Mouse (Mus musculus) neural tube, embryonic 13.5 days (tissue): Measurements from ENCODE around the gene Zfp513. TPM values are rescaled to one million over a fixed set of nuclear protein-coding genes. Genes with fewer than 3 reads are reported as not detected.
A peak's percentile ranks its signal among the peaks of the same experiment; 100 is the strongest.

Experiments
- ATAC-seq: fragments of 200-750 bp; cut with Nextera tagmentation; 2 replicates; pipeline ENCODE4 v1.8.0; 2017; ENCODE audit warnings: low read depth, mild to moderate bottlenecking, moderate TSS enrichment, moderate library complexity
- H3K27ac ChIP-seq: fragments of 300-500 bp; sonication (generic); replicated peaks from 2 replicates; pipeline ENCODE4 v1.5.1; 2015; ENCODE audit warnings: moderate library complexity, mild to moderate bottlenecking, inconsistent platforms
- H3K27me3 ChIP-seq: fragments of 300-500 bp; sonication (generic); 2 replicates; pipeline ENCODE4 v1.6.1; 2015; ENCODE audit warnings: mild to moderate bottlenecking, inconsistent platforms
- H3K36me3 ChIP-seq: fragments of 300-500 bp; sonication (generic); 2 replicates; pipeline ENCODE4 v1.6.1; 2015; ENCODE audit warnings: mild to moderate bottlenecking, inconsistent platforms
- H3K4me1 ChIP-seq: fragments of 300-500 bp; sonication (generic); replicated peaks from 2 replicates; pipeline ENCODE4 v1.6.1; 2015; ENCODE audit warnings: inconsistent platforms
- H3K4me2 ChIP-seq: fragments of 300-500 bp; sonication (generic); 2 replicates; pipeline ENCODE4 v1.6.1; 2015; ENCODE audit warnings: inconsistent platforms, mild to moderate bottlenecking, moderate library complexity
- H3K4me3 ChIP-seq: fragments of 300-500 bp; sonication (generic); 2 replicates; pipeline ENCODE4 v1.5.1; 2015; ENCODE audit warnings: mild to moderate bottlenecking, inconsistent platforms
- H3K9ac ChIP-seq: fragments of 300-500 bp; sonication (generic); 2 replicates; pipeline ENCODE4 v1.6.1; 2015; ENCODE audit warnings: moderate library complexity, mild to moderate bottlenecking, inconsistent platforms
- H3K9me3 ChIP-seq: fragments of 300-500 bp; sonication (generic); 2 replicates; pipeline ENCODE4 v1.6.1; 2016; ENCODE audit warnings: inconsistent platforms
- WGBS: fragments of 180-500 bp; shearing (Covaris S2); methylation state at CpG from one replicate; pipeline ENCODE4 v1.1.7; 2015; 5-methylcytosine and 5-hydroxymethylcytosine counted together
- polyA plus RNA-seq: library from polyadenylated mRNA; unstranded; fragments of >200 nt; fragmentation: Nextera tagmentation; extraction: Ambion mirVana; gene quantifications from 2 replicates; pipeline ENCODE4 v1.2.1, GENCODE M21; 2015

Gene Zfp513
- polyA plus RNA-seq, 1 experiment from 2014 or later = 15.2 TPM

DNA sequence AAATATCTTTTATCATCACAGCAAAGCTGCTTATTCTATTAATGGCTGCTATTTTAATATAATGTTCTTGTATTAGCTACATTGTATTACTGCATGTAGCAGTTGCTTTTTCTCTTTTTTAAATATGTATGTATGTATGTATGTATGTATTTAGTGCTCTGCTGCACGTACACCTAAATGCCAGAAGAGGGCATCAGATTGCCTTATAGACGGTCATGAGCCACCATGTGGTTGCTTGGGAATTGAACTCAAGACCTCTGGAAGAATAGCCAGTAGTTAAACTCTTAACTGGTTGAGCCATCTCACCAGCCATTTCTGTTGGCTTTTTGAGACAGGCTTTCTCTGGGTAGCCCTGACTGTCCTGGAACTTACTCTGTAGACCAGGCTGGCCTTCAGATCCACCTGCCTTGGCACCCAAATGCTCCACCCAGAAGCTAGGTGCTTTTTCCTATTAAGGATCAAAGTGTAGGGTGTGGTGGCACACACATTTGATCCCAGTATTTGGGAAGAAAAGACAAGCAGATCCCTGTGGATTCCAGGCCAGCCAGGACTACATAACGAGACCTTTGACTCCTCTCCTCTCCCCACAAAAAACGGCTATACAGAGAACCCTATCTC is 13.8 kb downstream of the Zfp513 start:
- WGBS = 73% methylated on average over 4 of the region's 4 CpGs
- Histone ChIP-seq H3K4me3 (no peak overlapping the region), H3K4me2 (no peak overlapping the region), H3K4me1 (peaks cover 14% of the 10 kb centered on the region), H3K27me3 (no peaks in the 10 kb centered on the region), H3K27ac (no peak overlapping the region), H3K36me3 (peaks cover 50% of the 10 kb centered on the region), H3K9me3 (no peaks in the 10 kb centered on the region), H3K9ac (no peak overlapping the region)
- no peak for ATAC-seq

DNA sequence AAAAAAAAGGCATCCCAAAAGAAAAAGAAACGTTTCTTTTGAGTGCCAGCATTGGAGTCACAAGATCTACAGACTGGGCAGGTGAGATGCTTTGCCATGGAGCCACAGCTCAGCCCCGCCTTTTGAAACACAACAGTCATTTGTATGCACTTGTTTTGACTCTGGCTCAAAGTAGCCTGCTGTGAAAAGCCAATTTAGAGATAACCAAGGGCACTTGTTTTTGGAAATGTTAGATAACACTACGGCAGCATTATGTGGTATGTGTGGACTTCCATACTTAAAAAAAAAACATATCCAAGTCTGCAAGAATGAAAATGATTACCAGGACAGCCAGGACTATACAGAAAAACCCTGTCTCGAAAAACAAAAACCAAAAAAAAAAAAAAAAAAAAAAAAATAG is 18.4 kb downstream of the Zfp513 start:
- H3K27ac ChIP-seq = no peak overlapping the region
- peaks cover 12% of the 10 kb centered on the region for H3K4me1 ChIP-seq
- H3K4me3 ChIP-seq = no peak overlapping the region
- peaks cover 23% of the 10 kb centered on the region for H3K36me3 ChIP-seq
- no peak for ATAC-seq
- no peaks in the 10 kb centered on the region for H3K27me3 ChIP-seq
- no peak overlapping the region for H3K9ac ChIP-seq
- WGBS = 64% methylated on average over 4 of the region's 4 CpGs
- H3K4me2 ChIP-seq = no peak overlapping the region
- H3K9me3 ChIP-seq = no peaks in the 10 kb centered on the region

DNA sequence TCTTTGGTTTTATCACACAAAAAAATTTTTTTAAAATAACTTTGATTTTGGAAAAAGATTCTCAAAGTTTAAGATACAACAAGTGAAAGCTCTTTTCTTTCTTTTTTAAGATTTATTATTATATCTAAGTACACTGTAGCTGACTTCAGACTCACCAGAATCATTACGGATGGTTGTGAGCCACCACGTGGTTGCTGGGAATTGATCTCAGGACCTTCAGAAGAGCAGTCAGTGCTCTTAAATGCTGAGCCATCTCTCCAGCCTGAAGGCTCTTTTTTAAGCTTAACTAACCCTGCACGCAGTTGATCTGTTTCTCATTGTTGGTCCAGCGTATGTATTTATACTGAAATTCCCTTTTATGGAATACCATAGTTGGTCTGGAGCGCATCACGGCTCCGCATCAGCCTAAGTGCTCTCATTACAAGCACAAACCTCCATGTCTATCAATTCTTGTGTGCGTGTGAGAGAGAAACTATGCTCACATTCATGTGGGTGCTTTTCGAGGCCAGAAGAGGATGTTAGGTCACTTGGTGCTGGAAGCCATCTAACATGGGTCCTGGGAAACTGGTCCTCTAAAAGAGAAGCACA is 20.8 kb downstream of the Zfp513 start:
- no peak overlapping the region for H3K27ac ChIP-seq
- H3K27me3 ChIP-seq = no peaks in the 10 kb centered on the region
- no peak for ATAC-seq
- no peak overlapping the region for H3K9ac ChIP-seq
- 96% methylated on average over 9 of the region's 9 CpGs for WGBS
- peaks cover under 1% of the 10 kb centered on the region; the same call in 1 of the 2 replicates for H3K36me3 ChIP-seq
- H3K4me2 ChIP-seq = peak overlapping the region; percentile 98; the same call in 1 of the 2 replicates
- H3K9me3 ChIP-seq = no peaks in the 10 kb centered on the region
- H3K4me3 ChIP-seq = no peak overlapping the region
- H3K4me1 ChIP-seq = peaks cover 23% of the 10 kb centered on the region

DNA sequence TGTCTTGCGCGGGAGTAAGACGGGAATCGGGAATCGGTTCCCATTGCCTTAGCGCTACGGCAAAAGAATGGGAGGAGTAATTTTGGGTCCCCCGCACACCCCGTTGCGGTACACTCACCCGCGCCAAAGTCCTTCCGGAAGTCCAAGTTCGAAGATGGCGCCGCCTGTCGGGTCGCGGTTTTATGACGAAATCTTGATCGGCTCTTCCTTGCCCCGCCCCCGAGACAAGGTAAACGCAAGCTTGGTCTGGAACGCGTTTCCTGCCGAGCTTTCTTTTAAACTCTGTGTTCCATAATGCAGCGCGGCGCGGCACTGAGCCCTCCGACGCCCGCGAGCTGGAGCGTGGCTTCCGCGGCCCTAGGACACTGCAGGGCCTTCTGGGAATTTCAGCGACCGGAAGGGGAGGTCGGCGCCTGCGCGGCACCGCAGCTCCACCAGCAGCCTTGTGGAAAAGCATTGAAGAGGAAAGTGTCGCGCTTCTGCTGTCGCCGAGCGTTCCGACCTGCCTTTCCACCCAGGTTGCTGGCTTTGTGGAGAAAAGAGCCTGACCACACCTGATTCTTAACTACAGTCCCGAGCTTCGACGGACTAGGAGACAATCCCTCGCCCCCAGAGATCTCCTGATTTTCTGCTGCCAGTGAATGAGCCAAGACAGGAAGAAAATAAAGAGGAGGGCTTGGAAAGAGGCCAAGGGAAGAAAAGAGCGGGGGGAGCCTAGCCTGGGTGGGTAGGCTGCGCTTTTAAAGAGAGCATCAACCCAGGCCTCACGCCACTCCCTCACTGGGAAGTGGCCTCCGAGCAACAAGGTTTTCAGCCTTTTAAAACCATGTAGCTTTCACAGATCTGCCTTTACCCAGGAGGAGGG is 22.1 kb downstream of the Zfp513 start, which contains the start of the genes Gm29609 and Gtf3c2:
TSS of gene Gm29609 (minus strand) at position 146 of the 865 bp plus-strand sequence.
TSS of gene Gtf3c2 (minus strand) at position 379 of the 865 bp plus-strand sequence.
- Histone ChIP-seq H3K27ac (peak within 1 kb of the TSS; percentile 98), H3K9me3 (no peaks in the 10 kb centered on the region), H3K4me1 (peaks cover 23% of the 10 kb centered on the region), H3K27me3 (no peaks in the 10 kb centered on the region), H3K36me3 (0 out of 2 replicates have a peak, but pooled peaks cover 2% of the 10 kb centered on the region), H3K4me3 (peak within 1 kb of the TSS; percentile 91), H3K4me2 (peak within 1 kb of the TSS; percentile 98), H3K9ac (peak within 1 kb of the TSS; percentile 84)
- peak; percentile 98 for ATAC-seq
- WGBS = under 1% methylated on average over 59 of the region's 59 CpGs

DNA sequence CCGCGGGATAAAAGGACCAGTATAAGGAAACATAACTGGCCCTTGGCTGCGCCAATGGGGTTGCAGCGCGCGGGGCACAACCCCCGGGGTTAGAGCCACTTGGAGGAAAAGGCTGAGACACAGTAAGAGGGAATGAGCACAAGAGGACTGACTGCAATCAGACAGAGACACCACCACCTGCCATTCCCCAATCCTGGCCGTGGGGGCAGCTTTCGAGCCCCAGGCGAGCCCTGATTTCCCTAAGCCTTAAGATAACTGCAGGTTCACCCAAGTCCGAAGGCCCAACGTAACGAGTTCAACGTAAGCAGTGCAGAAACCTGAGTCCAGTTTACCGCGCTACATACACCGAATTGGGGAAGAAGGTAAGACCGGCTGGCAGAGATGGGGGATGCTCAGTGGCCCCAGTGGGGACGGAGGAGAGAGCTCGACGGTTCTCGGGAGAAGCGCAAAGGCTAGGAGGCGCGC is 22.8 kb downstream of the Zfp513 start:
- peaks cover 23% of the 10 kb centered on the region for H3K4me1 ChIP-seq
- WGBS = 0% methylated on average over 25 of the region's 25 CpGs
- H3K9ac ChIP-seq = peak overlapping the region; percentile 84
- no peaks in the 10 kb centered on the region for H3K27me3 ChIP-seq
- H3K4me3 ChIP-seq = peak overlapping the region; percentile 91
- ATAC-seq = peak; percentile 77
- peaks cover 7% of the 10 kb centered on the region for H3K36me3 ChIP-seq
- H3K27ac ChIP-seq = peak overlapping the region; percentile 98
- H3K9me3 ChIP-seq = no peaks in the 10 kb centered on the region
- peak overlapping the region; percentile 98 for H3K4me2 ChIP-seq

DNA sequence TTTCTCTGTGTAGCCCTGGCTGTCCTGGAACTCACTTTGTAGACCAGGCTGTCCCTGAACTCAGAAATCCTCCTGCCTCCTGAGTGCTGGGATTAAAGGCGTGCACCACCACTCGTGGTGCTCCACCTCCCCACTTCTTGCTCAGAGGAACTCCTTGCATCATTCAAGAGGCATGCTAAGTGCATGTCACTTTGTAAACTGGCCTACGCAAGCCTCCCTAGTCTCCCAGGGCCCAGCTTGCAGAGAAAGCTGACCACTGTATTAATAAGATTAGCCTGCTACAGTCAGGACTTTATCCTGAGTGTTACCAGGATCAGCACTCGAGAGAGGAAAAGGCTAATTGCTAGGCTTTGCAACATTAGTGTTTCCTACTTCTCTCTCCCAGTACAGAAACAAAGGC is 33.5 kb downstream of the Zfp513 start:
- no peak overlapping the region for H3K4me3 ChIP-seq
- H3K9ac ChIP-seq = no peak overlapping the region
- 92% methylated on average over 4 of the region's 4 CpGs for WGBS
- ATAC-seq = no peak
- H3K4me2 ChIP-seq = no peak overlapping the region
- no peaks in the 10 kb centered on the region for H3K9me3 ChIP-seq
- H3K27ac ChIP-seq = no peak overlapping the region
- no peaks in the 10 kb centered on the region for H3K4me1 ChIP-seq
- no peaks in the 10 kb centered on the region for H3K27me3 ChIP-seq
- peaks cover 96% of the 10 kb centered on the region for H3K36me3 ChIP-seq

DNA sequence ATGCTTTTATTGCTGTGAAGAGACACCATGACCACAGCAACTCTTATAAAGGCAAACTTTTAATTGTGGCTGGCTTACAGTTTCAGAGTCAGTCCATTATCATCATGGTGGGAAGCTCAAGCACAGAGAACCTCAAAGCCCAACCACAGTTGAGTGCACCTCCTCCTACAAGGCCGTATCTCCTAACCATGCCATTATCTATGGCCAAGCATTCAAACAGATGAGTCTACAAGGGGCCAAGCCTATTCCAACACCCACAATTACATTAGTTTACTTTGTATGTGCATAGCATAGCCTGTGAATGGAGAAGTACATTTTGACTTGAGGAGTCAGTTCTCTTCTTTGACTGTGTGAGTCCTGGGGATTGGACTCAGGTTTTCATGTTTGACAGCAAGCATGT is 37.2 kb downstream of the Zfp513 start:
- Histone ChIP-seq H3K4me3 (no peak overlapping the region), H3K4me1 (no peaks in the 10 kb centered on the region), H3K9me3 (no peaks in the 10 kb centered on the region), H3K4me2 (no peak overlapping the region), H3K36me3 (peaks cover 97% of the 10 kb centered on the region), H3K27me3 (no peaks in the 10 kb centered on the region), H3K9ac (no peak overlapping the region), H3K27ac (no peak overlapping the region)
- ATAC-seq = no peak
- 95% methylated on average over 1 of the region's 1 CpGs for WGBS

DNA sequence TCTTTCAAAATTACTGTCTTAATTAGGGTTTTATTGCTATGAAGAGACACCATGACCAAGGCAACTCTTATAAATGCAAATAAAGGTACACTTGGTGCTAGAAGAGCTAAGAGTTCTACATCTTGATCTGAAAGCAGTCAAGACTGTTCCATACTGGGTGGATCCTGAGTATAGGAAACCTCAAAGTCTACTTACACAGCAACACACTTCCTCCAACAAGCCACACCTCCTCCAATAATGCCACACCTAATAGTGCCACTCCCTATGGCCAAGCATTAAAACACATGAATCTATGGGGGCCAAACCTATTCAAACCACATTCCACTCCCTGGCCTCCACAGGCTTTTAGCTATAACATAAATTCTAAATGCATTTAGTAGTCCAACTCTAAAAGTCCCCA is 39.6 kb downstream of the Zfp513 start:
- Histone ChIP-seq H3K9ac (no peak overlapping the region), H3K4me2 (no peak overlapping the region), H3K4me1 (no peaks in the 10 kb centered on the region), H3K36me3 (peaks cover 97% of the 10 kb centered on the region), H3K4me3 (no peak overlapping the region), H3K27ac (no peak overlapping the region), H3K27me3 (no peaks in the 10 kb centered on the region), H3K9me3 (no peaks in the 10 kb centered on the region)
- ATAC-seq = no peak

DNA sequence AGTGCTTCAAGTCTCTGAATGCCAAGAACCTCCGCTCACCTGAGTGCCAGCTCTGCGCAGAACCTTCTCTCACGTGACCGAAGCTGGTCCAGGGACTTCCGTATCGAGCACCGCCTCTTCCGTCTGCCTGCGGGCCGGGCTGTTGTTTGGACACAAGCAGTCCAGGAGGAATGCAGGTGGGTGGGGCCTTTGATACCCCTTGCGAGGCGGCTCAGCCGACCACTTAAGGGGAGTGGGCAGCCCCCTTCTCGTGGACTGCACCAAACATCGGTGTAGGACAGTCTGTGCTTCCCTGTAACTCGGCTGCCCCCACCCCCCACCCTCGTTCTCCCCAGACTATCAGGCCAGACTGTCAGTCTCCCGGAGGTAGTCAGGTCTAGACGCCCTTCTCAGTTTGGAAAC is 48.0 kb downstream of the Zfp513 start, which contains the start of gene Mpv17:
TSS of gene Mpv17 (minus strand) at position 100 of the 402 bp plus-strand sequence.
- peak; percentile 97 for ATAC-seq
- Histone ChIP-seq H3K27ac (peak within 1 kb of the TSS; percentile 75), H3K4me2 (peak within 1 kb of the TSS; percentile 86), H3K36me3 (peaks cover 35% of the 10 kb centered on the region), H3K4me3 (peak within 1 kb of the TSS; percentile 67), H3K27me3 (no peaks in the 10 kb centered on the region), H3K9me3 (no peaks in the 10 kb centered on the region), H3K9ac (peak within 1 kb of the TSS; percentile 83), H3K4me1 (peaks cover 18% of the 10 kb centered on the region)
- WGBS = under 1% methylated on average over 19 of the region's 19 CpGs

DNA sequence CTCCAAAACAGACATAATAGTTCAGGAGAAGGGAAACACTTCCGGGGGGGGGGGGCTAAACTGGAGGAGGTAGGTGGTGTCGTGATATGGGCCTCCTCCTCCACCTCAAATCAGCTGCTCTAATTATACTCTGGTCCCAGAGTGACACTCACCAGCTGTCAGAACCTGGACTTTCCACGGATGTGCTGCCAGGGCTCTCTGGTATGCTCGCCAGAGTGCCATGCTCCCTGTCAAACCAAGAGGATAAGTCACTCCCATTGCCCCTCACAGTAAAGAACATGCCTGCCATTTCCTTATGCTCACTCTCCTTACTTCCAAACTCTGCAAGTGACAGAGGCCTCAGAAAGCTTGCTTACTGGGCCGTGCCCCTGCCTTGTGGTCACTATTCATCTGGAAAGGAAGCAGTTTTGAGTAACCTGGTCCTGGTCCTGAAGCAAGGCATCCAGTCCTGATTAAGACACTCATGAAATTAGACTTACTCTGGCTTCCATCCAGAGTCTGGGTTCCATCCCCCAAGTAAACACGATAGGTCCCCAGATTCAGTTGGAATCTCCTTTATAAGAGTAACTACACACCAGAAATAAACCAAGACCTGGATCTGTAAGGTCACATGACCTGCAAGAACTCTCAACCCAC is 48.5 kb downstream of the Zfp513 start:
- Histone ChIP-seq H3K27ac (peak overlapping the region; percentile 75; the same call in 1 of the 2 replicates), H3K9me3 (no peaks in the 10 kb centered on the region), H3K9ac (peak overlapping the region; percentile 83), H3K36me3 (peaks cover 30% of the 10 kb centered on the region), H3K4me2 (peak overlapping the region; percentile 86), H3K27me3 (no peaks in the 10 kb centered on the region), H3K4me1 (peaks cover 18% of the 10 kb centered on the region), H3K4me3 (peak overlapping the region; percentile 67)
- ATAC-seq = peak; percentile 30; the same call in 1 of the 2 replicates
- 36% methylated on average over 6 of the region's 6 CpGs for WGBS

DNA sequence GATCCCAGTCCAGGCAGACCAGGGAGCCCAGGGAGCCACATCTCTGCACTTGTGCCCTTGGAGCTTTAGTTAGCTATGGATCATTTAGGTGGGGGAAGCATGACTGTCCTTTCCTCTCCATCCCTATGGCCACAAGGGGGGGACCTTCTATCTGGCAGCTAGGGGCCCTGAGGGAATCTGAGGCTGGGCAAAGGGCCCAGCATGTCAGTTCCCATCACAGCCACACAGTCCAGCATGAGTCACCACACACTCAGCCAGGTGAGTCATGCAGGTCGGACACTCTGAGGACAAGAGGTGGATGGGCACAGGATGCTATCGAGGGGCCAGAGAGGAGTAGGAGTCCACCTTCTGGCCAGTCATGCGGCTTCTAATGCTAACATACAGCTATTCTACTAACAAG is 50.4 kb downstream of the Zfp513 start:
- peaks cover 18% of the 10 kb centered on the region for H3K4me1 ChIP-seq
- no peak overlapping the region for H3K4me3 ChIP-seq
- H3K9ac ChIP-seq = no peak overlapping the region
- WGBS = 92% methylated on average over 3 of the region's 3 CpGs
- no peak overlapping the region for H3K27ac ChIP-seq
- H3K27me3 ChIP-seq = no peaks in the 10 kb centered on the region
- no peak overlapping the region for H3K4me2 ChIP-seq
- H3K36me3 ChIP-seq = peaks cover 23% of the 10 kb centered on the region
- no peaks in the 10 kb centered on the region for H3K9me3 ChIP-seq
- ATAC-seq = no peak
